Mouse (Mus musculus) C2C12 (cell line): ENCODE data around the gene Mboat1. TPM values are rescaled to one million over a fixed set of nuclear protein-coding genes. Genes with fewer than 3 reads are reported as not detected.
A peak's percentile ranks its signal among the peaks of the same experiment; 100 is the strongest.

Experiments
- H3K27me3 ChIP-seq: one replicate; pipeline ENCODE4 v1.6.1; 2011; ENCODE audit not compliant: control insufficient read depth, insufficient read depth, insufficient read length
- H3K36me3 ChIP-seq: one replicate; pipeline ENCODE4 v1.6.1; 2011; ENCODE audit not compliant: control insufficient read depth, insufficient read depth
- H3K4me3 ChIP-seq: one replicate; pipeline ENCODE4 v1.5.1; 2011; ENCODE audit warnings: mild to moderate bottlenecking, control low read depth; ENCODE audit not compliant: poor library complexity, insufficient read depth, severe bottlenecking
- H3K79me2 ChIP-seq: one replicate; pipeline ENCODE4 v1.6.1; 2011; ENCODE audit not compliant: control insufficient read depth, insufficient read depth
- H3K79me3 ChIP-seq: one replicate; pipeline ENCODE4 v1.6.1; 2011; ENCODE audit warnings: low read depth, control low read depth
- H3ac ChIP-seq: one replicate; pipeline ENCODE3; 2011; ENCODE audit warnings: low read depth; ENCODE audit not compliant: control insufficient read depth, insufficient read length
- CEBPB ChIP-seq: IDR thresholded peaks from one replicate; pipeline ENCODE4 v1.6.1; 2011; ENCODE audit warnings: low read depth, mild to moderate bottlenecking, control low read depth, moderate library complexity
- CTCF ChIP-seq: IDR thresholded peaks from one replicate; pipeline ENCODE4 v1.5.1; 2011; ENCODE audit not compliant: control insufficient read depth, insufficient read depth, insufficient read length
- FOSL1 ChIP-seq: IDR thresholded peaks from one replicate; pipeline ENCODE4 v1.8.0; 2011; ENCODE audit warnings: mild to moderate bottlenecking, low read length; ENCODE audit not compliant: poor library complexity, insufficient read depth, severe bottlenecking
- MAX ChIP-seq: IDR thresholded peaks from one replicate; pipeline ENCODE4 v1.6.1; 2011; ENCODE audit warnings: mild to moderate bottlenecking, control low read depth
- MYOD1 ChIP-seq: IDR thresholded peaks from one replicate; pipeline ENCODE4 v1.6.1; 2011; ENCODE audit warnings: low read depth; ENCODE audit not compliant: control insufficient read depth, insufficient read length
- MYOG ChIP-seq: IDR thresholded peaks from one replicate; pipeline ENCODE4 v1.6.1; 2011; ENCODE audit not compliant: control insufficient read depth, insufficient read length; ENCODE audit errors: extremely low read depth
- USF1 ChIP-seq: IDR thresholded peaks from one replicate; pipeline ENCODE4 v1.6.1; 2011; ENCODE audit warnings: low read depth, mild to moderate bottlenecking, control low read depth, moderate library complexity
- polyA plus RNA-seq: library from polyadenylated mRNA; unstranded; fragments of >200 nt; fragmentation: generic; extraction: Trizol; gene quantifications from one replicate; pipeline ENCODE4 v1.2.1, GENCODE M21; 2012; ENCODE audit warnings: missing spikeins

The Mboat1 gene
- polyA plus RNA-seq, 1 experiment = 10.6 TPM

GRCm38 (mm10) chr13:30136923-30137629 lies 787 bp downstream of the Mboat1 start:
- peak overlapping the region; percentile 37 for H3K4me3 ChIP-seq
- H3K79me3 ChIP-seq = no peaks in the 10 kb centered on the region
- H3ac ChIP-seq = peak overlapping the region; percentile 12
- peaks cover 7% of the 10 kb centered on the region for H3K79me2 ChIP-seq
- H3K36me3 ChIP-seq = no peaks in the 10 kb centered on the region
- H3K27me3 ChIP-seq = no peaks in the 10 kb centered on the region
- TF ChIP-seq CTCF = no peak
- TF ChIP-seq USF1 = no peak
- TF ChIP-seq MAX = no peak
- no peak for TF ChIP-seq MYOG
- TF ChIP-seq FOSL1 = no peak

GRCm38 (mm10) chr13:30137951-30138350 lies 1.7 kb downstream of the Mboat1 start:
- no peak overlapping the region for H3ac ChIP-seq
- H3K27me3 ChIP-seq = no peaks in the 10 kb centered on the region
- no peak for TF ChIP-seq MYOG
- TF ChIP-seq USF1 = no peak
- TF ChIP-seq FOSL1 = no peak
- no peak for TF ChIP-seq MYOD1
- no peak for TF ChIP-seq CEBPB
- no peak for TF ChIP-seq MAX
- TF ChIP-seq CTCF = no peak
- no peak overlapping the region for H3K4me3 ChIP-seq
- H3K79me3 ChIP-seq = no peaks in the 10 kb centered on the region
- H3K36me3 ChIP-seq = no peaks in the 10 kb centered on the region
- H3K79me2 ChIP-seq = peaks cover 7% of the 10 kb centered on the region

GRCm38 (mm10) chr13:30140149-30140548 lies 3.9 kb downstream of the Mboat1 start:
- Histone ChIP-seq H3K4me3 (no peak overlapping the region), H3K79me2 (peaks cover 7% of the 10 kb centered on the region), H3K79me3 (no peaks in the 10 kb centered on the region), H3K36me3 (no peaks in the 10 kb centered on the region), H3K27me3 (no peaks in the 10 kb centered on the region), H3ac (no peak overlapping the region)
- TF ChIP-seq USF1 = no peak
- TF ChIP-seq MYOD1 = no peak
- TF ChIP-seq MAX = no peak
- TF ChIP-seq MYOG = no peak
- no peak for TF ChIP-seq FOSL1
- TF ChIP-seq CTCF = no peak
- no peak for TF ChIP-seq CEBPB

DNA sequence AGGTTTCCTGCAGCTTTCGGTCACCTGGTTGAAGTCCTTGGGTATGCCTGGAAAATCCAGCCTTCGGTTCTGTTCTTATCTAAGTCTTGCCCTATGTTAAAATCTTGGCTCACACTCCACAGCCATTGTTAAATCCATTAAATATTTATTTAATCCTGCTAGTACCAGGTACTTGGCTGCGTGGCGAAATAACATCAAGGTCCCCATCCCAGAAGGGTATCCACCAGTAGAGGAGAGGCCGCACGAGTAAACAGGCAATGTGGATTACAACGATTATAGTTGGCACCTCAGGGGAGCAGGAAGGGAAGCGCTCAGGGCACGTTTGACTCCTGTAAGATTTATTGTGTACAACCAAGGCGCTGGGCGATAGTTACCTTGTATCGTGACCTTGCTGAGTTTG lies 4.4 kb downstream of the Mboat1 start:
- H3ac ChIP-seq = no peak overlapping the region
- no peaks in the 10 kb centered on the region for H3K36me3 ChIP-seq
- no peak for TF ChIP-seq MAX
- TF ChIP-seq CTCF = no peak
- no peak for TF ChIP-seq FOSL1
- TF ChIP-seq MYOD1 = no peak
- TF ChIP-seq CEBPB = no peak
- TF ChIP-seq USF1 = no peak
- TF ChIP-seq MYOG = no peak
- H3K79me3 ChIP-seq = no peaks in the 10 kb centered on the region
- H3K27me3 ChIP-seq = no peaks in the 10 kb centered on the region
- no peak overlapping the region for H3K4me3 ChIP-seq
- peaks cover 7% of the 10 kb centered on the region for H3K79me2 ChIP-seq

DNA sequence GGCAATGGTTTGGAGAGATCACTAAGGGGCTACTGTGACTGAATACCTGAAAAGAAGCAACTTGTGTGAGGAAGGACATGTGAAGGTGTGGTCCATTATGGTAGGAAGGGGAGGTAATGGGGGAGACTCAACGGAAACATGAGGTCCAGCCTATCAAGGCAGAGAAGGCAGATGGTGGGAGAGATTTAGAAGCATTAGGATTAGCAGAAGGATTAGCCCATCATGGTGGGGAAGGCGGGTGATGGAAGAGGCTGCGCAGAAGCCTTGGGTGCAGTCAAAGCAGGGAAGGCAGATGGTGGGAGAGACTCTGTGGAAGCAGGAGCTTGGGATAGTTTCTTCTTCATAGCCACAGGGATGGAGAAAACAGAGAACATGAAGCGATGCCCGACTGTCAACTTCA lies 5.7 kb downstream of the Mboat1 start:
- H3K79me3 ChIP-seq = peaks cover 2% of the 10 kb centered on the region
- peaks cover 7% of the 10 kb centered on the region for H3K79me2 ChIP-seq
- no peaks in the 10 kb centered on the region for H3K36me3 ChIP-seq
- TF ChIP-seq MAX (no peak), MYOG (no peak), CEBPB (no peak), MYOD1 (no peak)
- H3ac ChIP-seq = no peak overlapping the region
- no peak overlapping the region for H3K4me3 ChIP-seq
- H3K27me3 ChIP-seq = no peaks in the 10 kb centered on the region

DNA sequence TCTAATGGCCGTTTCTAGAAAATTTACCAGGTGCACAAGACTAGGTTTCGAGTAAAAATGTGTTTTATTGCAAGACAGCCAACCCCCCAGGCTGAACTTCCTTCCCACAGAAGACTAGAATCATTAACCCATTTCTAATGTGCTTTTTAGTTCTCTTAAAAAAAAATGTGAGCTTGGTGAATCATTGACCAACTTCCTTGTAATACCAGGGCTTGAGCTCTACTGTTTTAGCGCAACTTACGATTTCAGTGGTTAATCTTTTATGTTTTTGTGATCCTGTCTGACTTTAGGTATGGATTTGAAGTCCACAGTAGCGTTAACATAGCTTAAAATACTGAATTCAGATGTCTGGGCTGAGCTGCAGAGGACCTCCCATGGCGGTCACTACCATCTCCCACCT lies 10.2 kb downstream of the Mboat1 start:
- Histone ChIP-seq H3K36me3 (no peaks in the 10 kb centered on the region), H3K27me3 (no peaks in the 10 kb centered on the region), H3K4me3 (no peak overlapping the region), H3K79me3 (peaks cover 2% of the 10 kb centered on the region), H3K79me2 (no peaks in the 10 kb centered on the region), H3ac (no peak overlapping the region)
- no peak for TF ChIP-seq MAX
- TF ChIP-seq USF1 = no peak
- TF ChIP-seq CTCF = no peak
- no peak for TF ChIP-seq CEBPB
- TF ChIP-seq MYOG = no peak
- no peak for TF ChIP-seq MYOD1
- no peak for TF ChIP-seq FOSL1
